Mouse (Mus musculus): ENCODE results near the gene Sh3bp2.

DNA sequence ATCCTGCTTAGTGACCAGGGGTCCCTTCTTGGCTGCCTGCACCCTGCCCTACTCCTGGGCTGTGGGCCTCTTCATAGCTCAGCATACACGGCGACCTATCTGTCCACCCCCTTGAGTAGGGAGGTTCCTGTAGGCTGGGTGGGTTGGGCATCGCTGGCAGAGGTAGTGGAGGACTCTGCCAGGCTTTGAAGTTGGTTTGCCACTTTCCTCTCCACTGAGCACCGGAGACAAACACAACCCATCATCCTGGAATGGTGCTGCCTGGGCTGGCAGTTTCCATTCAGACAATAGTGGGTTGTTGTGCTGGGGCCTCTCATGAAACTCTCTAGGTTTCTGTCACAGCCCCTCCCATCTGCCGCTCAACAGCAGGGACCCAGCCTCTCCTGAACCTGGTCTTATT, 4.5 kb downstream of the Sh3bp2 start:
- TF ChIP-seq CTCF (IDR thresholded peaks at IDR 0.05; ENCODE audit: low read depth) (no peak), EP300 (IDR thresholded peaks at IDR 0.05; ENCODE audit: low read depth) (no peak)
